Mouse (Mus musculus): ENCODE results near the gene Rbbp4. TPM values are rescaled to one million over a fixed set of nuclear protein-coding genes. Genes with fewer than 3 reads are reported as not detected.

The Rbbp4 gene
- total and polyA plus RNA-seq, 3 experiments: 41.4 to 179 (median 73.3) TPM

GRCm38 (mm10) chr4:129293702-129294101 is 41.5 kb downstream of the Rbbp4 start:
- no peaks in the 10 kb centered on the region for H3K4me1 ChIP-seq (ENCODE audit: control insufficient read depth in 1 of 2, insufficient read depth in 2 of 2)
- no peaks in the 10 kb centered on the region for H3K27me3 ChIP-seq (replicated peaks)
- no peak overlapping the region for H3K4me2 ChIP-seq (ENCODE audit: insufficient read depth, low read depth, poor library complexity, severe bottlenecking)
- dilution Hi-C loops (cut with MboI; ENCODE audit: extremely low pct_ligation_motif_present, extremely low pct_unique_long_range_greater_than_20kb, low sequenced_read_pairs): no loop called here
- no peaks in the 10 kb centered on the region for H3K36me3 ChIP-seq (replicated peaks in 1 of 2; ENCODE audit: control insufficient read depth in 1 of 2, insufficient read depth in 1 of 2, low read length in 1 of 2)
- no peak overlapping the region for H3K9ac ChIP-seq (ENCODE audit: insufficient read depth, low read depth)
- DNase-seq (ENCODE audit: extremely low read depth): no peak
- H3K79me2 ChIP-seq (replicated peaks; ENCODE audit: control insufficient read depth, extremely low read depth, insufficient read depth, poor library complexity, severe bottlenecking): no peaks in the 10 kb centered on the region
- in situ Hi-C loops (cut with MboI; ENCODE audit: low pct_ligation_motif_present, low pct_unique_long_range_greater_than_20kb, low sequenced_read_pairs): no loop called here
- no peaks in the 10 kb centered on the region for H3K9me3 ChIP-seq (replicated peaks; ENCODE audit: low read length)
- no peak for TF ChIP-seq ELF1 (IDR thresholded peaks at IDR 0.05; ENCODE audit: low read depth, low read length)
- TF ChIP-seq GABPA (IDR thresholded peaks at IDR 0.05; ENCODE audit: insufficient replicate concordance, low read depth, low read length): no peak
- TF ChIP-seq JUN (IDR thresholded peaks at IDR 0.05; ENCODE audit: insufficient read depth, low read depth, low read length): no peak
- no peak for TF ChIP-seq JUND (conservative IDR thresholded peaks at IDR 0.05; ENCODE audit: low read depth, low read length)
- no peak for TF ChIP-seq MAZ (IDR thresholded peaks at IDR 0.05; ENCODE audit: low read depth, low read length)
- TF ChIP-seq RAD21 (IDR thresholded peaks at IDR 0.05; ENCODE audit: low read depth, low read length): no peak
- TF ChIP-seq IRF4 (IDR thresholded peaks at IDR 0.05; ENCODE audit: low read depth, low read length): no peak
- TF ChIP-seq RCOR1 (conservative IDR thresholded peaks at IDR 0.05; ENCODE audit: low read depth, low read length): no peak
- no peak for TF ChIP-seq ZNF384 (IDR thresholded peaks at IDR 0.05; ENCODE audit: low read depth, low read length)
- TF ChIP-seq MEF2A (IDR thresholded peaks at IDR 0.05; ENCODE audit: borderline replicate concordance, low read depth, low read length): no peak
- no peak for TF ChIP-seq CTCF (conservative IDR thresholded peaks at IDR 0.05 in 1 of 2, IDR thresholded peaks at IDR 0.05 in 1 of 2; ENCODE audit: low read depth in 2 of 2, low read length in 2 of 2)
- TF ChIP-seq SMC3 (IDR thresholded peaks at IDR 0.05; ENCODE audit: low read depth, low read length): no peak
- TF ChIP-seq NRF1 (IDR thresholded peaks at IDR 0.05; ENCODE audit: low read depth, low read length): no peak
- no peak for TF ChIP-seq MAX (IDR thresholded peaks at IDR 0.05; ENCODE audit: low read length)
- TF ChIP-seq ETS1 (conservative IDR thresholded peaks at IDR 0.05; ENCODE audit: low read depth, low read length): no peak
- no peak for TF ChIP-seq ZMIZ1 (IDR thresholded peaks at IDR 0.05; ENCODE audit: low read depth, low read length)
- no peak for TF ChIP-seq ZKSCAN1 (IDR thresholded peaks at IDR 0.05; ENCODE audit: borderline replicate concordance, low read depth, low read length)
- TF ChIP-seq MYC (IDR thresholded peaks at IDR 0.05; ENCODE audit: low read depth, low read length): no peak
- H3K4me3 ChIP-seq (replicated peaks in 1 of 3; ENCODE audit: low read depth in 2 of 3, low read length in 2 of 3, poor library complexity in 1 of 3): no peak overlapping the region
- H3K27ac ChIP-seq (ENCODE audit: insufficient read depth, low read depth): no peak overlapping the region

- TF ChIP-seq MAZ (IDR thresholded peaks at IDR 0.05; ENCODE audit: low read depth, low read length): no peak
- TF ChIP-seq MAX (IDR thresholded peaks at IDR 0.05; ENCODE audit: low read length): no peak
- TF ChIP-seq SIN3A (IDR thresholded peaks at IDR 0.05; ENCODE audit: low read length): no peak
- TF ChIP-seq NELFE (IDR thresholded peaks at IDR 0.05; ENCODE audit: low read depth, low read length): no peak
- TF ChIP-seq MAFK (IDR thresholded peaks at IDR 0.05; ENCODE audit: insufficient replicate concordance, low read length): no peak
- TF ChIP-seq CHD2 (IDR thresholded peaks at IDR 0.05; ENCODE audit: low read length): no peak
- no peak for TF ChIP-seq ETS1 (conservative IDR thresholded peaks at IDR 0.05; ENCODE audit: low read depth, low read length)
- TF ChIP-seq USF2 (conservative IDR thresholded peaks at IDR 0.05; ENCODE audit: low read depth, low read length): no peak
- no peak for TF ChIP-seq ELF1 (IDR thresholded peaks at IDR 0.05; ENCODE audit: low read depth, low read length)
- no peak for TF ChIP-seq MEF2A (IDR thresholded peaks at IDR 0.05; ENCODE audit: borderline replicate concordance, low read depth, low read length)
- no peak for TF ChIP-seq E2F4 (IDR thresholded peaks at IDR 0.05; ENCODE audit: insufficient replicate concordance, low read depth, low read length)
- no peak for TF ChIP-seq ZNF384 (IDR thresholded peaks at IDR 0.05; ENCODE audit: low read depth, low read length)
- TF ChIP-seq USF1 (IDR thresholded peaks at IDR 0.05; ENCODE audit: low read depth, low read length): no peak
- Histone ChIP-seq H3K36me3 (replicated peaks in 1 of 2; ENCODE audit: control insufficient read depth in 1 of 2, insufficient read depth in 1 of 2, low read length in 1 of 2) (no peaks in the 10 kb centered on the region), H3K79me2 (replicated peaks; ENCODE audit: control insufficient read depth, extremely low read depth, insufficient read depth, poor library complexity, severe bottlenecking) (no peaks in the 10 kb centered on the region), H3K9me3 (replicated peaks; ENCODE audit: low read length) (no peaks in the 10 kb centered on the region), H3K4me3 (replicated peaks in 1 of 3; ENCODE audit: low read depth in 2 of 3, low read length in 2 of 3, poor library complexity in 1 of 3) (no peak overlapping the region), H3K4me1 (ENCODE audit: control insufficient read depth in 1 of 2, insufficient read depth in 2 of 2) (peaks cover 0 to 3% of the 10 kb centered on the region in 2 experiments; a peak in 1 of 4 replicates), H3K4me2 (ENCODE audit: insufficient read depth, low read depth, poor library complexity, severe bottlenecking) (no peak overlapping the region), H3K9ac (ENCODE audit: insufficient read depth, low read depth) (no peak overlapping the region), H3K27me3 (replicated peaks) (peaks cover 2% of the 10 kb centered on the region), H3K27ac (ENCODE audit: insufficient read depth, low read depth) (no peak overlapping the region)
- in situ Hi-C loops (cut with MboI; ENCODE audit: low pct_ligation_motif_present, low pct_unique_long_range_greater_than_20kb, low sequenced_read_pairs) (no loop called here), dilution Hi-C loops (cut with MboI; ENCODE audit: extremely low pct_ligation_motif_present, extremely low pct_unique_long_range_greater_than_20kb, low sequenced_read_pairs) (no loop called here)
- DNase-seq (ENCODE audit: extremely low read depth): no peak
Observed at GRCm38 (mm10) chr4:129292831-129293230, 42.3 kb downstream of the Rbbp4 start.

All from CH12.LX (cell line).